Mouse (Mus musculus): Measurements from ENCODE around the gene Dgcr2.

Gene Dgcr2

DNA sequence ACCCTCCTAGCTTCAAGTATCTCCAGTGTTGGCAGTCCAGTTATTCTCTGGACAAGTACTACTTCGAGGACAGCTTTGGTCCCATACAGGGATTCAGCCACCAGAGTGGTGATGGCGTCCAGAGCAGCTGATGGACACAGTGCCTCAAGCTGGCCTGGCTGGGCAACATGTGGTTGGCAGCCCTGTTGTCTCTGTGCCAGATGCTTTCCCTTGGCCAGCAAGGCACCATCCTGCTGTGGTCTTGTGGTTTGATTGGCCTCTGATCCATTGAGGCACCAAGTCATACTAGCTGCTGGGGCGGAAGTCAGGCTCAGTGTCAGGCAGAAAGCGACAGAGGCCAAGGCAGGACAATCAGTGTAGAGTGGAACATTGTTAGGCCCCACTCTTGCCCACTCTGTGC, 89.2 kb downstream of the Dgcr2 start:
- no peak for DNase-seq (ENCODE audit: low spot score in 2 of 2)

DNA sequence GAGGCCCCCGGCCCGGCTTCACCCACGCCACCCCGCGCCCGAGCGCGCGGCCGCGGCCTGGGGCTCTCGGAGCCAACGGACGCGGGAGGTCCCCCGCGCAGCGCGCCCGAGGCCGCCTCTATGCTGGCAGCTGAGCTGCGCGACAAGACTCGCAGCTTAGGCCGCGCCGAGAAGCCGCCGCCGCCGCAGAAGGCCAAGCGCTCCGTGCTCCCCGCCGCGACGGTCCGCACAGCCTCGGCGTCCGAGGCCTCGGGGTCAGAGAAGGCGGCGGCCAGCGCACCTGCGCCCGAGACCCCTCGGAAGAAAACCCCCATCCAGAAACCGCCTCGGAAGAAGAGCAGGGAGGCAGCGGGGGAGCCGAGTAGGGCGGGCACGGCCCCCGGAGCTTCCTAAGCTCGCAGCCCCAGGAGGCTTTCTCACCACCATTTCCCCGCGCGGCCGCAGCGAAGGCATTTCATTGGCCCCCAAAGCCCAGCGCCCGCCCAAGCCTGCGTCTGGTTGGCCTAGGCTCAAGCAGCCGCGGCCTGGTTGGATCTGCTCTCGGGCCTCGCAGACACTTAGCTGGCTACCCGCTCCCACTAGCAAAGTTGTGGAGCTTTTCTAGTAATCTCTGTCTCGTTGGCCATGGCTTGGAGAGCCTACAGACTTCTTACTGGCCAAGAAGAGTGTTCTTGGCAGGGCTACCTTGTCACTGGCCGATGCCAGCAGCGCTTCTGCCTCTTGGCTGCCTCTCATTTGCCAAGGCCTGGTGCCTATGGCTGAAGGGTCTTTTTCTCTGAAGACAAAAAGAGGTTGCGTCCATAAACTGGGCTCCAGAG, 91.0 kb downstream of the Dgcr2 start:
- DNase-seq (ENCODE audit: low spot score in 2 of 2) = peak; percentile 65 to 75

DNA sequence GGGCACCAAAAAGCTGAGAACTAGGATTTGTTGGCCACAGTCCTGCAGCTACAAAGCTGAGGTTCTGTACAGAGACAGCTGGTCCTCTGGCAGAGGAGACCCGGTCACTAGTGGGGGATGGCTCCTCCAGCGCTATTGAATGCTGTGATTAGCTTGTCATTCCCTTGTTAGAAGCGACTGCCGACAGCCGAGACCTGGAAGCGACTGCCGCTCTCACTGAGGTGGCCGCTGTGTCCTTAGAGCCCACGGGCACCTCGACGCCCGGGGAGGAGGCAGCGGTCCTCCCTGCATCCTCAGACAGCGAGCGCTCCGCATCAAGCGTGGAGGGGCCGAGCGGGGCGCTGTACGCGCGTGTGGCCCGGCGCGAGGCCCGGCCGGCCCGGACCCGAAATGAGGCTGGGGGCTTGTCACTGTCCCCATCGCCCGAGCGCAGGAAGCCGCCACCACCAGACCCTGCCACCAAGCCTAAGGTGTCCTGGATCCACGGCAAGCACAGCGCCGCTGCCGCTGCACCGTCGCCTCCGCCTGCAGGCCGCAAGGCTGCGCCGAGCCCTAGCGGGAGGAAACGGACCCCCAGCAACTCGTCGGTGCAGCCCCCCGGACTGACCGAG, 91.7 kb downstream of the Dgcr2 start:
- no peak for DNase-seq (ENCODE audit: low spot score in 2 of 2)

DNA sequence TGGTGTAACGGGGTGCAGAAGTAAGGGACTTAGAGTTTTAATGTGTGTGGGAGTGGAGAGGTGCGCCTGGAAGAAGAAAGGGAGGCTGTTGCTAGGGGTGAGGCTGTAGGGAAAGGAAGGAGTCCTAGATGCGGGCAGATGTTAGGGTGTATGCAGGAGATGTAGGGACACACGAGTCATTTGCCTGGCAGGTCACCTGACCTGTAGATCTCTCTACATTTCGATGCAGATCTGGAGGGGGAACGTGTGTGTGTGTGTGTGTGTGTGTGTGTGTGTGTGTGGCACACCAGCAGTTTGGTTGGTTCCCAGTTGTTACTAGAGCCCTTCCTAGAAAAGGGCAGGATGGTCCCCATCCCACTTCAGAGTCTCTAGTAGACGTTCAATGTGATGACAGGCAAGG, 93.4 kb downstream of the Dgcr2 start:
- no peak for DNase-seq (ENCODE audit: low spot score in 2 of 2)

DNA sequence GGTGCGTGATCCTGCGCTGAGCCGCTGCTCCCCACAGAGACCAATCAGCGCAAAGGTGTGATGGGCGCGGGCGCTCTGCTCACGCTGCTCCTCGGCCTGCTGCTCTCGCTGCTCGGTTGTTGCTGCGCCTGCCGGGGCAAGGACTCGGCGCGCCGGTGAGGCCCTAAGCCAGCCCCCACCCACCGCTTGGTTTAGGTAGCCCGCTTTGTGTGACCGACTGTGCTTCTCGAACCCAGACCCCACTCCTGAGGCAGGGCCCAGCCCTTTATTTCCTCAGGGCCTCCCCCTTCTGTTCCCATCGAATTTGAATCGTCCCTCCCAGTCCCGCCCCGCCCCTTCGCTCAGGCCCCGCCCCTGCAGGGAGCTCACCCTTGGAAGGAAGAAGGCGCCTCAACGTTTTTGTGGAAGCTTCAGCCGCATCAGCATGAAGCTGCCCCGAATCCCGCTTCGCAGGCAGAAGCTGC, 93.9 kb downstream of the Dgcr2 start:
- no peak for DNase-seq (ENCODE audit: low spot score in 2 of 2)

DNA sequence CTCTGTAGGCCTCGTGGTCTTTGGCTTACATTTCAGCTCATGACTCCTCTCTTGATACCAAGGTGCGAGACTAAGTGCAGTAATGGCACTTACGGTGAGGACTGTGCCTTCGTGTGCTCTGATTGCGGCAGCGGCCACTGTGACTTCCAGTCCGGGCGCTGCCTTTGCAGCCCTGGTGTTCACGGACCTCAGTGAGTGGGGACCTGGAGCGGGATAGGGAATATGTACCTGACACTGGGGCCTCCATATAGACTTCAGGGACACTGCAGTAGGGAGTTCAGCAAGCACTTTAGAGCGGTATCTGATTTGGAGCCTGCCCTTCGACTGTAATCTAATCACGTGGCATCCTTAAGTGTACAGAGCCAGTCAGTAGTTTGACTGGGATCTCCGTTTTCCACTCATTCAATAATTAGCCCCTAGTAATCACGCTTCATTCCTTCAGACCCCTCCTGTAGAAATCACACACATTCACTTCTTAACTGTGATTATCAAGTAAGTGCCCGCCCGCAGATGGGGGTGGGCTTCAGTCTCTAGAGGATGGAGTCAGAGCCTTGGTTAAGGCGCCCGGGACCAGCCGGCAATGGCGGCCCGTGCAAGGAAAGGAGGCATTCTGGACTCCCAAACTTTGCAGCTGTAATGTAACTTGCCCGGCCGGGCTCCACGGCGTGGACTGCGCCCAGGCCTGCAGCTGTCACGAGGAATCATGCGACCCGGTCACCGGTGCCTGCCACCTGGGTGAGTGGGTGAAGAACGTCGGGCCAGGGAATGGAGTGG, 94.5 kb downstream of the Dgcr2 start:
- no peak for DNase-seq (ENCODE audit: low spot score in 2 of 2)

DNA sequence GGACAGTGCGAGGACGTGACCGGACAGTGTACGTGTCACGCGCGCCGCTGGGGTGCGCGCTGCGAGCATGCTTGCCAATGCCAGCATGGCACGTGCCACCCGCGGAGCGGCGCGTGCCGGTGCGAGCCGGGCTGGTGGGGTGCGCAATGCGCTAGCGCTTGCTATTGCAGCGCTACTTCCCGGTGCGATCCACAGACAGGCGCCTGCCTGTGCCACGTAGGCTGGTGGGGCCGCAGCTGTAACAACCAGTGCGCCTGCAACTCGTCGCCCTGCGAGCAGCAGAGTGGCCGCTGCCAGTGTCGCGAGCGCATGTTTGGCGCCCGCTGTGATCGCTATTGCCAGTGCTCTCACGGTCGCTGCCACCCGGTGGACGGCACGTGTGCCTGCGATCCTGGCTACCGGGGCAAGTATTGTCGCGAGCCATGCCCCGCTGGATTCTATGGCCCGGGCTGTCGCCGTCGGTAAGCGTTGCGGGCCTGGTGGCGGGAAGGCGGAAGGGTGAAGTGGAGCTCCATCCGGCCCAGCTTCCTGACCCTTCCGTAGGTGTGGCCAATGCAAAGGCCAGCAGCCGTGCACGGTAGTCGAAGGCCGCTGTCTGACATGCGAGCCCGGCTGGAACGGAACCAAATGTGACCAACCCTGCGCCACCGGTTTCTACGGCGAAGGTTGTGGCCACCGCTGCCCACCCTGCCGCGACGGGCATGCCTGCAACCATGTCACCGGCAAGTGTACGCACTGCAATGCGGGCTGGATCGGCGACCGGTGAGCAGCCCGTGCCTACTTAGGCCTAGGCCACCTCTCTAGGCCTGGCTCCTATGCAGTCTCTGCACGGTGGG, 95.3 kb downstream of the Dgcr2 start:
- no peak for DNase-seq (ENCODE audit: low spot score in 2 of 2)

DNA sequence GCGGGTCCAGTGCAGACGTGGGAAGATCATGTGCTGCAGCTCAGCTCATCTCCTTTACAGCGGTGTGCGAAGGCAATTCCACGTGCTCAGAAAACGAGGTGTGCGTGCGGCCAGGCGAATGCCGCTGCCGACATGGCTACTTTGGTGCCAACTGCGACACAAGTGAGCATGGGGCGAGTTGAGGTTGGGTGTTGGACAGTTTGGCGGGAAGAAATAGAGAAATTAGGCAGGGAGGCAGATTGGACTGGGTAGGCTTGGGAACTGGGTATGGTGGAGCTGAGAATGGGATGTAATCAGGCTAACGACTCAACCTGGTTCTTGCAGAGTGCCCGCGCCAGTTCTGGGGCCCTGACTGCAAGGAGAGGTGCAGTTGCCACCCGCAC, 95.9 kb downstream of the Dgcr2 start:
- DNase-seq (ENCODE audit: low spot score in 2 of 2) = no peak

DNA sequence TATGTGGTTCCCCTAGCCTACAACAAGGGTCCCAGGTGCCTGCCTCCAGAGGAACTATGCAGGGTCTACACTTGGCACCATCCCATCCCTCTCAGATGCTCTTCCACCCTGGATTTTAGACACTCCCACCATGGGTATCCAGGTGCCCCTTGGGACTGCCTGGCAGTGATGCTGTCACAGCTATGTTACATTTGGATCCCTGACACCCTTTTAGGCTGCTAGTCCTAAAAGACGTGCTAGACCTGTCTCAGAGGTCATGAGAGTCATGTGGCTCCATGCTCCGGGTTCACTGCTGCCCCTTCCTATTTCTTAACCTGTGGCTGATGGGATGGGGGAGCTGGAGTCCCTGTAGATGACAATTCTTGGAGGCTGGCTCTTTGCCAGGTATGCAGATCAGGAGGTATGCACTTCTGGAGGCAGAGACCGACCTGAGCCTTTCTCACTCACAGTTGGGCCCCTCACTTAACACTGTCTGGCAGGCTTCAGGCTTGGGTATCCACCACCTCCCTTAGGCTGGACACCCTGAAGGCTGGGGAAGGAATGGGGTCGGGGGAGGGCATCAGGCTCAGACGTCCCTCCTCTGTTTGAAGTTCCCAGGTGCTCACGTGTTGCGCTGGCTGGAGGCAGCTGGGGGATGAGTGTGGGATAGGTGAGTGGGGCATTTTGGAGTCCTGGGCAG, 96.4 kb downstream of the Dgcr2 start:
- DNase-seq (ENCODE audit: low spot score in 2 of 2) = no peak

DNA sequence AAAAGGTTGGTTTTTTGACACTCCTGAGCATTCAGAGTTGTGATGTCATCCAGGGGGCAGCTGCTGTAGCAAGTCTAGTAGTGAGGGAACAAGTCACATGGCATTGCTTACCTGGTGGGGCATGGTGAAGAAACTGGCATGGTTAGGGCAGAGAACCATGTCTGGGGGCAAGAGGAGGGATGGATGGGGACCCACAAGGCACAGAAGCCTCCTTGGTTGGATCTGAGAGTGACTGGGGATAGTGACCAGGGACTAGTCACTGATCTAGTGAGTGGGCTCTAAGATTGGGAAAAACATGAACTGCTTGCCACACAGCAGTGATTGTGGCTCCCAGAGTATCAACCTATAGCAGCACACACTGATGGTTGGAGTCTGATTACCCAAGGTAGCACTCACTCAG, 98.8 kb downstream of the Dgcr2 start:
- DNase-seq (ENCODE audit: low spot score in 2 of 2) = no peak

DNA sequence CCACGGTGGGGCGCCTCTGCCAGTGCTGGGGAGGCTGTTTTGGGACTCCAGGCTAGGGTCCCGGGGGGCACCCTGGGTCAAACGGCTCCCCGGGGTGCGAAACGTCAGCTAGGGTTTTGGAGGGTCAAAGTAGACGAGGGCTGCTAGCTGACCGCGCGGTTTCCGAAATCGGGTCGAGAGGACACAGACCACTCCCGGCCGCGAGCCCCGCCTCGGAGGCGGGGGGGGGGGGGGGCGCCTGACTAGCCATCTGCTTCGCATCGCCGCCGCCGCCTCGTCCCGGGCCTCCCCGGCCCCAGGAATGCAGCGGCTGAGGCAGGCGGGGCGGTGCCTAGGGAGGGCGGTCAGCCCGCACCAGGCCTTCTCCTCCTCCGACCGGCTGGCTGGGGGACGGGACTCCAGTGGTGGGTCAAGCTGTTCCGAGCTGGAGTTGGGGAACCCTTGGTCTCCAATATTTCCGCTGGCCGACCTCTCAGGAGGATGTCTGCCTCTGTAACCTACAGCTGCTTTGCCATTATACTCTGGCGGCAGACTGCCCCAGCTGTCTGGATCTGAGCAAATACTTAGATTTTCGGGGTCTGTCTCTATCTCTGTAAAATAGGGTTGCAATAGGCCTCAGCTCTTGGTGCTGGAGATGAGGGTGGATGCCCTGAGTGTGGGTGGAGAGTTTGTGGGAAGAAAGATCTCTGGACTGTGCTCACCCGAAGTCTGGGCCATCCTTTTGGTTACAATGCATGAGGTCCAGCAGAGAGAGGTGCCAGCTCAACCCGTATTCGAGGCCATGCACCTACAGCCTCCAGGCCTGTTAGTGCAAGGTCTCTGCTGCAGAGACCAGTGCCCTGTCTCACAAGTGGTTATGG, 99.8 kb downstream of the Dgcr2 start:
- no peak for DNase-seq (ENCODE audit: low spot score in 2 of 2)

DNA sequence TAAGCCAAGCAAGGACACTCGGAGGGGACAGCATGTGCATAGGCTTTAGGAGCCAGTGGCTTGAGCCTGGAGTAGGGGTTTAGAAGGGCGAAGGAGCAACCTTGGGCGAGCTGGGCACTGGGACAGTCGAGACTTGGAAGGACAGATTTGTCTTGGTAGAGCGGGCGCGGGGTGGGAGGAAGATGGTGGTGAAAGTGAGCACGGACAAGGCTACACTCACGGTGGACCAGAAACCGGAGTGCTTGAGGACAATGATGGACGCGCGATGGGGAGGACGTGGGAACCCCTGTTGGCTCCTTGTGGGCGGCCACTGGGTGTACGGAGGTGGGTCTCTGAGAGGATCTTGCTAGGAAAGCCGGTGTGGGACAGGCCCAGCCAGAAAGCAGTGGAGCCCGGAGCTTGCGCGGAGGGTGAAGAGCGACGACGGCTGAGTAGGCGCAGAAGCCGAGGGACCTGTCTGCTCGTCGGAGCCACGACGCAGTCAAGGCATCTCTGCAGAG, 100.5 kb downstream of the Dgcr2 start:
- DNase-seq (ENCODE audit: low spot score in 2 of 2) = no peak

DNA sequence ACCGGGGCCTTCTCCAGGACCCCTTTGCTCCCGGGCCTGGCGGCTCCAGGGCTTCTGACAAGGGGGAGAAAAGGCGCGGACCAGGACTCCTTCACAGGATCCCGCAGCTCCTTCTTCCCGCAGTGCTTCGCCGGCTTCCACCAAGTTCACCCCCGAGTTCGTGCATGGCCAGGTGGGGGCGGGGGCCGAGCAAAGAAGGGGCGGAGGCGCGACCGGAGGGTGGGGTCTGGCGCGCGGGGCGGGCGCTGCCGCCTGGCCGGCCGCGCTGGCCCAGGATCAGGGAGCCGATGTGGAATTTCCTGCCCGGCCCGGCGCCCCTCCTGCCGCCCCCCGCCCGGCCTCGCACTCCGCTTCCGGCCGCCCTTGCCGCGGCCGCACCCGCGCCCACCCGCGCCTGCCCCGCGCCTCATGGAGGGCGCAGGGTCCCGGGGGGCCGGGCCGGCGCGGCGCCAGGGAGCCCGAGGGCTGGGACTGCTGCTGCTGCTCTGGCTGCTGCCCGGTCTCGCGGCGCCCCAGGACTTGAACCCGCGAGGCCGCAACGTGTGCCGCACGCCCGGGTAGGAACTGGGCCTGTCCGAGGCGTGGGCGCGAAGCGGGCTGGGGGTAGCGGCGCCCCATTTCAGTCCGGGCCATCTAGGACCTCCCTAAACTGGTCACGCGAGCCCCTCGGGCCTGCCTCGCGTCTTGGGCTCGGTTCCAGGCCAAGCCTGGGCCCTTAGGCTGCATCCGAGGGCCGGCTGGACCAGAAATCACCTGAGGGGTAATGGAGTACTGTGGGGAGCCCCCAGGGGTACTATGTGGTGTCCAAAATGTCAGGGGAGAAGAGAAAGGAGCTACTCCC, 101.2 kb downstream of the Dgcr2 start, which contains the start of gene Scarf2:
Scarf2 (plus strand) TSS at position 312 of the 841 bp plus-strand sequence.
- DNase-seq (ENCODE audit: low spot score in 2 of 2) = no peak

DNA sequence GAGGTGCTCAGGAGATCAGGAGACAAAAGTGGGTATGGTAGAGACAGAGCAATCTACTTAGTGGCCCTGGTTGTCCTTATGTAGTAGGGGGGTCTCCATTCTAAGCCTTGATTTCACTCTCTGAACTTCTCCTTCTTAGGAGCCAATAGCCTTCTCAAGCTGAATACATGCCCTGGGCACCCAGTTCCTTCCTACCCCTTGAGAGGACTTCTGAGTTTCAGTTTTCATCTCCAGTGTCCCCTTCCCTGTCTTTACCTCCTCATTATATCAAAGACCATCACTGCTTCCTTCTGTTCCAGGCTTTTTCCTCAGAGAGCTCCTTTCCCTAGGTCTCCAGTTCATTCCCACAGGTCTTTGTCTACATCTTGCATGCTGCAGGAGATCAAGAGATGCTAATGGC, 101.8 kb downstream of the Dgcr2 start:
- no peak for DNase-seq (ENCODE audit: low spot score in 2 of 2)

DNA sequence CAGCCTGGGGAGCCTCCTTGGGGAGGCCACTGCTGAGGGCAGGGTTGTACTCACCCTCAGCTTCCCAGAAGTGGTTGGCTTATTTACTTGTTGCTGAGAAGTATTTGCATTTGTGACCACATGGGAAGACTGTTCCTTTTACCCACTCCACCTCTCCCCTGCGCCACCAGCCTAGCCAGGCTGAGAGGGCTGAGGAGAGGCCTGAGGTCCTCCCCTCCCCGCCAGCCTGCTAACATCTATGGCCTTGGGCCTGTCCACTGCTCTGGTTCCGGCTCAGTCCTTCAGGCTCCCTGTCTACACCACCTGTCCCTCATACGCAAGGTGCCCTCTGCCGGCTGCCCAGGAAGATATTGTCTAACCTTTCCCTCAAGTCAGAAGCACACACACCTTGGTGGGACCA, 102.7 kb downstream of the Dgcr2 start:
- no peak for DNase-seq (ENCODE audit: low spot score in 2 of 2)

DNA sequence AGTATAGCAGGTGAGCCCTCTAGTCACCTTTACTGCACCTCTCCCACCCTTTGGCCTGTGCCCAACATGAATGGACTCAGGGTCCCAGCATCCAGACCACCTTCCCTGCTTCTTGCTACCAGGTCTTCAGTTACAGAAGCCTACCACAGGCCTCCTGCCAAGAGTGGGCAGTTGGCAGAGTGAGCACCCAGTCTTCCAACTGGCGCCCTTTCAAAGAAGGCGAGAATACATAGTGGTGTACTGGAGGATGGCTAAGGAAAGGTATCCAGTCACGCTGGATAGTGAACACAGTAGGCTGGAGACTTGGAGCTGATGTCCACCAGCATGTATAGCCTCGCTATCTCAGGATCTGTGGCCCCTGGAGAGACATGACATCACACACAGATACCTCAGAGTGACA, 104.3 kb downstream of the Dgcr2 start:
- no peak for DNase-seq (ENCODE audit: low spot score in 2 of 2)

DNA sequence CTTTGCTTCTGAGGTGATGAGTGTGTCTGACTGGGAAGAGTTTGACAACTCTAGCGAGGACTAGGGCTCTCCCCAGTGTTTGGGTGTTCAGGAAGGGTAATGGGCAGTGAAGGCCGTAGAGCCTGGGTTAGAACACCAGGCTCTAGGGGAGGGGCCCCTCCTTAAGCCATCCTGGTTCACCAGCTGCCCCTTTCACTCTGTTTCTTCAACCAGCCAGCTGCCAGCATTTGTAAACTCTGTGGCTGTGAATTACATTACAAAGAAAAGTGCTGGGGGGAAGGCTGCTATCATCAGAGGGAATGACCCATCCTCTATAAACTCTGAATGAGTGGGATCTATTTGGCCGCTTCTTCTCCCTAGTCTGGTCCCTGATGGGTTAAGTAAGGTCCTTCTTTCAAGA, 105.6 kb downstream of the Dgcr2 start:
- no peak for DNase-seq (ENCODE audit: low spot score in 2 of 2)
